Mouse (Mus musculus) kidney, postnatal 4 days (tissue): ENCODE results near the gene Tfap2d.

Experiments
- DNase-seq, 2 experiments: peaks; one replicate each; pipeline ENCODE4 v3.0.0; 2021; ENCODE audit warnings: mixed read lengths in 2 of 2

Tfap2d gene

GRCm38 (mm10) chr1:19210215-19211032, 107.6 kb downstream of the Tfap2d start:
- peak in 1 of 2 experiments; percentile 43 for DNase-seq

- DNase-seq = peak; percentile 62 to 71
These were observed 108.2 kb downstream of the Tfap2d start for GRCm38 (mm10) chr1:19211033-19211405.

GRCm38 (mm10) chr1:19211546-19212154, 108.8 kb downstream of the Tfap2d start:
- DNase-seq = peak in 1 of 2 experiments; percentile 31

GRCm38 (mm10) chr1:19212691-19213090, 109.9 kb downstream of the Tfap2d start:
- no peak for DNase-seq

- no peak for DNase-seq
These were observed 110.3 kb downstream of the Tfap2d start for GRCm38 (mm10) chr1:19213171-19213570.

DNA sequence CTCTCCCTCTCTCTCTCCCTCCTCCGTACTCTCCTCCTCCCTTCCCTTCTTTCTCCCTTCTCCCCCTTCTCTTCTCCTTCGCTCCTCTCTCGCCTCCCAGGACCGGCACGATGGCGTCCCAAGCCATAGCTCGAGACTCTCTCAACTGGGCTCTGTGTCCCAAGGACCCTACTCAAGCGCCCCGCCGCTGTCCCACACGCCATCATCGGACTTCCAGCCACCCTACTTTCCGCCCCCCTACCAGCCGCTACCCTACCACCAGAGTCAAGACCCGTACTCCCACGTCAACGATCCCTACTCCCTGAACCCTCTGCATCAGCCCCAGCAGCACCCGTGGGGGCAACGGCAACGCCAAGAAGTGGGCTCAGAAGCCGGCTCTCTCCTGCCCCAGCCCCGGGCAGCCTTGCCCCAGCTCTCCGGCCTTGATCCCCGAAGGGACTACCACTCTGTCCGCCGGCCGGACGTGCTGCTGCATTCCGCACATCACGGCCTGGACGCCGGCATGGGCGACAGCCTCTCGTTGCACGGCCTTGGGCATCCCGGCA, 111.1 kb downstream of the Tfap2d start:
- peak in 1 of 2 experiments; percentile 24 for DNase-seq
